Mouse (Mus musculus) hindbrain, embryonic 14.5 days (tissue): ENCODE measurements around the gene Phlpp1. TPM values are rescaled to one million over a fixed set of nuclear protein-coding genes. Genes with fewer than 3 reads are reported as not detected.

Source experiments
- ATAC-seq: fragments of 200-750 bp; cut with Nextera tagmentation; 2 replicates; pipeline ENCODE4 v1.8.0; 2017; ENCODE audit warnings: moderate number of reproducible peaks, mild to moderate bottlenecking, moderate TSS enrichment, moderate library complexity; ENCODE audit not compliant: low FRiP score
- DNase-seq: peaks from one replicate; pipeline ENCODE4 v3.0.0-alpha.2; 2015; ENCODE audit warnings: low spot score
- H3K27ac ChIP-seq: fragments of 300-500 bp; sonication (generic); 2 replicates; pipeline ENCODE4 v1.5.1; 2014; ENCODE audit warnings: mild to moderate bottlenecking, moderate library complexity
- H3K27me3 ChIP-seq: fragments of 300-500 bp; sonication (generic); 2 replicates; pipeline ENCODE4 v1.6.1; 2014; ENCODE audit warnings: mild to moderate bottlenecking, low read length, mixed read lengths; ENCODE audit not compliant: control insufficient read depth, insufficient read depth
- H3K36me3 ChIP-seq: fragments of 300-500 bp; sonication (generic); replicated peaks from 2 replicates; pipeline ENCODE4 v1.6.1; 2014; ENCODE audit not compliant: control insufficient read depth, insufficient read depth
- H3K4me1 ChIP-seq: fragments of 300-500 bp; sonication (generic); replicated peaks from 2 replicates; pipeline ENCODE4 v1.6.1; 2014; ENCODE audit warnings: antibody characterized with exemption, low read length, mixed read lengths; ENCODE audit not compliant: control insufficient read depth, insufficient read depth
- H3K4me2 ChIP-seq: fragments of 300-500 bp; sonication (generic); replicated peaks from 2 replicates; pipeline ENCODE4 v1.6.1; 2014; ENCODE audit warnings: mild to moderate bottlenecking, moderate library complexity
- H3K4me3 ChIP-seq: fragments of 300-500 bp; sonication (generic); replicated peaks from 2 replicates; pipeline ENCODE4 v1.5.1; 2014; ENCODE audit warnings: mild to moderate bottlenecking, low read length
- H3K9ac ChIP-seq: fragments of 300-500 bp; sonication (generic); 2 replicates; pipeline ENCODE4 v1.6.1; 2014
- H3K9me3 ChIP-seq: fragments of 300-500 bp; sonication (generic); 2 replicates; pipeline ENCODE4 v1.6.1; 2016; ENCODE audit warnings: low read length; ENCODE audit not compliant: control insufficient read depth
- WGBS: fragments of 180-500 bp; shearing (Covaris S2); extraction: QIAGEN DNeasy Blood & Tissue Kit; methylation state at CpG from one replicate; pipeline ENCODE4 v1.1.7; 2014; 5-methylcytosine and 5-hydroxymethylcytosine counted together
- polyA plus RNA-seq: library from polyadenylated mRNA; unstranded; fragments of >200 nt; fragmentation: Nextera tagmentation; extraction: Ambion mirVana; gene quantifications from 2 replicates; pipeline ENCODE4 v1.2.1, GENCODE M21; 2014

Phlpp1 gene
- polyA plus RNA-seq, 1 experiment from 2014 or later: 9.6 TPM

- Histone ChIP-seq H3K27ac (no peak overlapping the region), H3K9ac (no peak overlapping the region), H3K4me3 (no peak overlapping the region), H3K27me3 (no peaks in the 10 kb centered on the region), H3K4me1 (no peaks in the 10 kb centered on the region), H3K36me3 (peaks cover 25% of the 10 kb centered on the region), H3K9me3 (no peaks in the 10 kb centered on the region), H3K4me2 (no peak overlapping the region)
- DNase-seq (no peak), ATAC-seq (no peak)
- WGBS: 92% methylated on average over 4 of the region's 4 CpGs
Observed at GRCm38 (mm10) chr1:106387264-106387663, 215.7 kb downstream of the Phlpp1 start.

GRCm38 (mm10) chr1:106389673-106390072, 218.1 kb downstream of the Phlpp1 start:
- Histone ChIP-seq H3K27me3 (no peaks in the 10 kb centered on the region), H3K4me3 (no peak overlapping the region), H3K9ac (no peak overlapping the region), H3K4me1 (no peaks in the 10 kb centered on the region), H3K9me3 (no peaks in the 10 kb centered on the region), H3K36me3 (peaks cover 42% of the 10 kb centered on the region), H3K27ac (no peak overlapping the region), H3K4me2 (no peak overlapping the region)
- 13% methylated on average over 5 of the region's 5 CpGs for WGBS
- DNase-seq: peak; percentile 79
- peak; percentile 53; the same call in 1 of the 2 replicates for ATAC-seq

GRCm38 (mm10) chr1:106393072-106393471, 221.5 kb downstream of the Phlpp1 start:
- Histone ChIP-seq H3K9ac (no peak overlapping the region), H3K4me1 (no peaks in the 10 kb centered on the region), H3K27me3 (no peaks in the 10 kb centered on the region), H3K9me3 (no peaks in the 10 kb centered on the region), H3K27ac (no peak overlapping the region), H3K4me3 (no peak overlapping the region), H3K36me3 (peaks cover 41% of the 10 kb centered on the region), H3K4me2 (no peak overlapping the region)
- WGBS: 91% methylated on average over 6 of the region's 6 CpGs
- DNase-seq (no peak), ATAC-seq (no peak)

DNA sequence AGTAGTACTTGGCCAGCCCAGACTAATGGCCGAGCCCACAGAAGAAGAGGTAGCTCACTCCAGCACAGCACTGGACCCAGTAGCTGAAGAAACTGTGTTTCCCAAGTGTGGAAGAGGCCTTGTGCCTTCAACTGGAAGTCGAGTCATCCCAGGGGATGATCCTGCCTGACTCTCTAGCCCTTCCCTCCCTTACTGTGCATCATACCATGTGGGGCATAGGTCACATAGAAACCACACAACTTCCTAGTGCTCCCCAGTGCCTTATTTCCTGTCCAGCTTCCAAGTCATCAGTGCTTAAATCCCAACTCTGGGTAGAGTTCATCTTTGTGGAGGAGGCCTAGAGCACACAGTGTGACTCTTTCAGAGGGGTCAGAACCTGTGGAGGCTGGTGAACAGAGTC, 223.1 kb downstream of the Phlpp1 start:
- WGBS: 82% methylated on average over 2 of the region's 2 CpGs
- ATAC-seq (no peak), DNase-seq (no peak)
- Histone ChIP-seq H3K4me2 (no peak overlapping the region), H3K4me3 (no peak overlapping the region), H3K27me3 (no peaks in the 10 kb centered on the region), H3K27ac (no peak overlapping the region), H3K4me1 (no peaks in the 10 kb centered on the region), H3K9me3 (no peaks in the 10 kb centered on the region), H3K9ac (no peak overlapping the region), H3K36me3 (peaks cover 39% of the 10 kb centered on the region)

- H3K27ac ChIP-seq: no peak overlapping the region
- no peaks in the 10 kb centered on the region for H3K4me1 ChIP-seq
- no peak overlapping the region for H3K4me3 ChIP-seq
- H3K27me3 ChIP-seq: no peaks in the 10 kb centered on the region
- no peak overlapping the region for H3K4me2 ChIP-seq
- H3K36me3 ChIP-seq: peaks cover 36% of the 10 kb centered on the region
- 7% methylated on average over 2 of the region's 2 CpGs for WGBS
- H3K9me3 ChIP-seq: no peaks in the 10 kb centered on the region
- H3K9ac ChIP-seq: no peak overlapping the region
- DNase-seq (peak; percentile 89), ATAC-seq (peak; percentile 82)
Observed at GRCm38 (mm10) chr1:106395476-106395875, 223.9 kb downstream of the Phlpp1 start.

DNA sequence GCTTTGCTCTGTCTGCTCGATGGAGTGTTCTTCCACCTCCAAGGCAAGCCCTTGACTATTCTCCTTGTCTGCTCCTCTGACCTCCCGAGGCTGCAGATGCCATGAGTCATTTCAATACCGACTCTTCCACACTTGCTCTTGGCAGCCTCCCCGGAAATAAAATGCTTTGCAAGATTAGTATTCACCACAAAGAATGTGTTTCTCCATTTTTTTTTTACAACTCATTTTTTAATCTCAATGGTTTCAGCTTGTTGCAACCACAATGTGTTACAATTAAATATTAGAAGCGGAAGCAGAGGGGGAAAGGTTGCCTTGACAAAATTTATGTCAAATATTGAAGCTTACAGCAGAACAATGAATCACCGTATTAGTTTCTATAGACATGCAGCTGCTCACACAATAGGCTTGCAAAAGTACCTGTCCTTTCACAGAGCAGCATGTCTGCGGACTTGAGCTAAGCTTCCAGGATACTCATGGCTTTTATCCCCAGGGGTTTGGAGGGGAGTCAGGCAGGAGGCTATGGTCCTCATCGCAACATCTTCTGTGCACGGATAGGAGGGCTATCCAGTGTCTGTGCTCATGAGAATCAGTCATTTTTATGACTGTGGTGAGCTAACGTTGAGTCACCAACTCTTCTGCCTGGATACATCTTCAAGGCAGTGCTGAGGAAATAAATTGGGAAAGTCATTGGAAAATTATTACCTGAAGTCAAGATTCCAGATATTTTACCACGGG, 229.5 kb downstream of the Phlpp1 start:
- DNase-seq (no peak), ATAC-seq (no peak)
- no peaks in the 10 kb centered on the region for H3K4me1 ChIP-seq
- no peaks in the 10 kb centered on the region for H3K27me3 ChIP-seq
- H3K27ac ChIP-seq: no peak overlapping the region
- WGBS: 69% methylated on average over 11 of the region's 11 CpGs
- H3K4me3 ChIP-seq: no peak overlapping the region
- H3K36me3 ChIP-seq: no peaks in the 10 kb centered on the region
- H3K9me3 ChIP-seq: no peaks in the 10 kb centered on the region
- no peak overlapping the region for H3K4me2 ChIP-seq
- no peak overlapping the region for H3K9ac ChIP-seq

DNA sequence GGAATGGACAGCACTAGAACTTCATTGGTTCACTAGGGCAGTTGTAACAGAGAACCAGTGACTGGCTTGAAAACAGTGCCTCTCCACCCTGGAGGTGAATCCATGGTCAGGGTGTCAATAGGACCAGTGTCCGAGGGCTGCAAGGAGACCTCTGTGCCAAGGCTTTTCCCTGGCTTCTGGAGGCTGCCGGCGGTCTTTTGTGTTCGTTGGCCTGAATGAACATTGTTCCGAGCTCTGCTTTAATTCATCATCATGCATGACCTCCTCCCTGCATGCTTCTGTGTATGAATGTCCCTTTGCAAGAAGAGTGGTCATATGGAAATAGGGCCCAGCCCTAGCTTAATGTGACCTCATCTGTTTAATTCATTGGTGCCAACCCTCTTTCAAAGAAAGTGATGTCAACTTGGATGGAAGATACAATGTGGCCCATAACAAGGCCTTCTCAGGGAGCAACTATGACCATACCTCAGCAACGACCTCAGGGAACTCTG, 231.5 kb downstream of the Phlpp1 start:
- H3K27ac ChIP-seq: no peak overlapping the region
- H3K9ac ChIP-seq: no peak overlapping the region
- 28% methylated on average over 6 of the region's 6 CpGs for WGBS
- H3K9me3 ChIP-seq: no peaks in the 10 kb centered on the region
- no peaks in the 10 kb centered on the region for H3K27me3 ChIP-seq
- H3K4me3 ChIP-seq: no peak overlapping the region
- no peak overlapping the region for H3K4me2 ChIP-seq
- ATAC-seq: peak; percentile 34; the same call in 1 of the 2 replicates
- H3K36me3 ChIP-seq: no peaks in the 10 kb centered on the region
- H3K4me1 ChIP-seq: no peaks in the 10 kb centered on the region
- no peak for DNase-seq

DNA sequence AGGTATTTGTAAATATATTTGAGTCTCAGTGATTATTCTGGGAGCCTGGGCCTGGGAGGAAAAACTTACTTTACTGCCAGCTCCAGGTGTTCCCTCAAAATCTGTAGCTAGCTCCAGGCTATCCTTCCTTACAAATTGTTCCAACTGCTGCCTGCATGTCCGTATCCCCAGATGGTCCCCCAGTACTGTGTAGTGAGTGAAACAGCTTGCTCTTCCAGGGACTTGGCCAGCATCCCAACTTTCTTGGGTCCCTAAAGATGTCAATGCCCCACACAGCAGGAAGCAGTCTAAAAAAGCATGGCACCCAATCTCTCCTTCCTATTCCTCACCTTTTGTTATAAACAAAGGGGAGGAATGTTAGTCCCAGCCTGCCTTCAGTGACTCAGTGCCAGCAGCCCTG, 235.3 kb downstream of the Phlpp1 start:
- Histone ChIP-seq H3K4me1 (no peaks in the 10 kb centered on the region), H3K9ac (no peak overlapping the region), H3K36me3 (no peaks in the 10 kb centered on the region), H3K4me3 (no peak overlapping the region), H3K9me3 (no peaks in the 10 kb centered on the region), H3K4me2 (no peak overlapping the region), H3K27me3 (no peaks in the 10 kb centered on the region), H3K27ac (no peak overlapping the region)
- no peak for DNase-seq
- no peak for ATAC-seq
- 56% methylated on average over 1 of the region's 1 CpGs for WGBS

- no peak for ATAC-seq
- Histone ChIP-seq H3K36me3 (no peaks in the 10 kb centered on the region), H3K9me3 (no peaks in the 10 kb centered on the region), H3K4me3 (no peak overlapping the region), H3K27me3 (no peaks in the 10 kb centered on the region), H3K27ac (no peak overlapping the region), H3K4me1 (no peaks in the 10 kb centered on the region), H3K4me2 (no peak overlapping the region), H3K9ac (no peak overlapping the region)
- 77% methylated on average over 7 of the region's 7 CpGs for WGBS
- DNase-seq: no peak
Observed at GRCm38 (mm10) chr1:106407963-106408440, 236.4 kb downstream of the Phlpp1 start.
